Mouse (Mus musculus) CD8-positive naive resting alpha-beta T cell, adult 2 months (primary cell): ENCODE data around the gene Iqgap2.

Source experiments
- DNase-seq, 2 experiments: peaks; one replicate each; pipeline ENCODE4 v3.0.0; 2022; ENCODE audit warnings: low read depth in 2 of 2, low spot score in 2 of 2

Gene Iqgap2

GRCm38 (mm10) chr13:95831760-95832159 is 60.0 kb downstream of the Iqgap2 start:
- no peak for DNase-seq

GRCm38 (mm10) chr13:95829431-95830171 is 62.1 kb downstream of the Iqgap2 start:
- DNase-seq = no peak

- DNase-seq = no peak
Measured at GRCm38 (mm10) chr13:95828616-95829015, 63.1 kb downstream of the Iqgap2 start.

GRCm38 (mm10) chr13:95826178-95826577 is 65.5 kb downstream of the Iqgap2 start:
- DNase-seq = no peak

- DNase-seq = no peak
Measured at GRCm38 (mm10) chr13:95822918-95823317, 68.8 kb downstream of the Iqgap2 start.

- no peak for DNase-seq
Measured at GRCm38 (mm10) chr13:95820071-95820470, 71.7 kb downstream of the Iqgap2 start.

GRCm38 (mm10) chr13:95818941-95819340 is 72.8 kb downstream of the Iqgap2 start:
- DNase-seq = no peak

- peak; percentile 33 to 54 for DNase-seq
Measured at GRCm38 (mm10) chr13:95813643-95814042, 78.1 kb downstream of the Iqgap2 start.

GRCm38 (mm10) chr13:95810796-95811195 is 80.9 kb downstream of the Iqgap2 start:
- no peak for DNase-seq

- DNase-seq = no peak
Measured at GRCm38 (mm10) chr13:95807106-95807750, 84.5 kb downstream of the Iqgap2 start.

- DNase-seq = no peak
Measured at GRCm38 (mm10) chr13:95805469-95806166, 86.1 kb downstream of the Iqgap2 start.

GRCm38 (mm10) chr13:95804113-95804512 is 87.6 kb downstream of the Iqgap2 start:
- DNase-seq = no peak

- no peak for DNase-seq
Measured at GRCm38 (mm10) chr13:95800925-95801324, 90.8 kb downstream of the Iqgap2 start.

- DNase-seq = no peak
Measured at GRCm38 (mm10) chr13:95799322-95799721, 92.4 kb downstream of the Iqgap2 start.

GRCm38 (mm10) chr13:95798721-95799120 is 93.0 kb downstream of the Iqgap2 start:
- DNase-seq = no peak

GRCm38 (mm10) chr13:95797530-95797929 is 94.2 kb downstream of the Iqgap2 start:
- no peak for DNase-seq

GRCm38 (mm10) chr13:95794346-95794745 is 97.4 kb downstream of the Iqgap2 start:
- DNase-seq = no peak

- no peak for DNase-seq
Measured at GRCm38 (mm10) chr13:95790883-95791282, 100.8 kb downstream of the Iqgap2 start.

- no peak for DNase-seq
Measured at GRCm38 (mm10) chr13:95788631-95789376, 102.9 kb downstream of the Iqgap2 start.

- DNase-seq = no peak
Measured at GRCm38 (mm10) chr13:95782969-95783332, 108.8 kb downstream of the Iqgap2 start.

GRCm38 (mm10) chr13:95782311-95782968 is 109.3 kb downstream of the Iqgap2 start:
- DNase-seq = no peak
